Mouse (Mus musculus): ENCODE measurements around the gene Pla2g2f. TPM values are rescaled to one million over a fixed set of nuclear protein-coding genes. Genes with fewer than 3 reads are reported as not detected.

Pla2g2f gene
- 4.4 and 14.5 TPM in 2 replicates for polyA plus RNA-seq (2012; rRNA removed)

- peak within 1 kb of the TSS; percentile 12 for H3K4me3 ChIP-seq (ENCODE audit: low read depth, low read length)
- H3K27ac ChIP-seq (ENCODE audit: insufficient read depth, low read depth, low read length), result no peak within 1 kb of the TSS
- WGBS, result 85% methylated on average over 8 of the region's 8 CpGs
- TF ChIP-seq POLR2A (IDR thresholded peaks at IDR 0.05; ENCODE audit: low read depth, low read length) (no peak), CTCF (IDR thresholded peaks at IDR 0.05; ENCODE audit: extremely low read depth, insufficient read length, insufficient replicate concordance, low read depth, low read length) (no peak)
- no peaks in the 10 kb centered on the region for H3K36me3 ChIP-seq (ENCODE audit: control insufficient read depth, insufficient read depth, low read length)
- no peaks in the 10 kb centered on the region for H3K27me3 ChIP-seq (ENCODE audit: control insufficient read depth, insufficient read depth, low read length)
- H3K4me1 ChIP-seq (ENCODE audit: control insufficient read depth, insufficient read depth, insufficient read length, low read length), result peaks cover 5% of the 10 kb centered on the region; the same call in 1 of the 2 replicates
Observed at GRCm38 (mm10) chr4:138757416-138757815, at the start of gene Pla2g2f. Gene Pla2g2f, minus strand, starts transcription at chr4:138757626.

- 76% methylated on average over 7 of the region's 7 CpGs for WGBS
- no peak for TF ChIP-seq CTCF (IDR thresholded peaks at IDR 0.05; ENCODE audit: extremely low read depth, insufficient read length, insufficient replicate concordance, low read depth, low read length)
- no peak for TF ChIP-seq POLR2A (IDR thresholded peaks at IDR 0.05; ENCODE audit: low read depth, low read length)
- no peaks in the 10 kb centered on the region for H3K27me3 ChIP-seq (ENCODE audit: control insufficient read depth, insufficient read depth, low read length)
Observed at GRCm38 (mm10) chr4:138806920-138807541, 49.6 kb upstream of the Pla2g2f start.

GRCm38 (mm10) chr4:138806160-138806559, 48.7 kb upstream of the Pla2g2f start:
- TF ChIP-seq POLR2A (IDR thresholded peaks at IDR 0.05; ENCODE audit: low read depth, low read length), result no peak
- no peak for TF ChIP-seq CTCF (IDR thresholded peaks at IDR 0.05; ENCODE audit: extremely low read depth, insufficient read length, insufficient replicate concordance, low read depth, low read length)
- Histone ChIP-seq H3K27me3 (ENCODE audit: control insufficient read depth, insufficient read depth, low read length) (no peaks in the 10 kb centered on the region), H3K27ac (ENCODE audit: insufficient read depth, low read depth, low read length) (no peak overlapping the region), H3K36me3 (ENCODE audit: control insufficient read depth, insufficient read depth, low read length) (0 out of 2 replicates have a peak, but pooled peaks cover 1% of the 10 kb centered on the region), H3K4me3 (ENCODE audit: low read depth, low read length) (no peak overlapping the region), H3K4me1 (ENCODE audit: control insufficient read depth, insufficient read depth, insufficient read length, low read length) (no peaks in the 10 kb centered on the region; the same call in 1 of the 2 replicates)
- 80% methylated on average over 8 of the region's 8 CpGs for WGBS

More at GRCm38 (mm10) chr4:138806920-138807541, 49.6 kb upstream of the Pla2g2f start:
- Histone ChIP-seq H3K27ac (ENCODE audit: insufficient read depth, low read depth, low read length) (no peak overlapping the region), H3K36me3 (ENCODE audit: control insufficient read depth, insufficient read depth, low read length) (0 out of 2 replicates have a peak, but pooled peaks cover 1% of the 10 kb centered on the region), H3K4me3 (ENCODE audit: low read depth, low read length) (no peak overlapping the region), H3K4me1 (ENCODE audit: control insufficient read depth, insufficient read depth, insufficient read length, low read length) (peaks cover 2% of the 10 kb centered on the region)

GRCm38 (mm10) chr4:138805248-138805647, 47.8 kb upstream of the Pla2g2f start:
- 0 out of 2 replicates have a peak, but pooled peaks cover 1% of the 10 kb centered on the region for H3K36me3 ChIP-seq (ENCODE audit: control insufficient read depth, insufficient read depth, low read length)
- no peak overlapping the region for H3K4me3 ChIP-seq (ENCODE audit: low read depth, low read length)
- TF ChIP-seq POLR2A (IDR thresholded peaks at IDR 0.05; ENCODE audit: low read depth, low read length) (no peak), CTCF (IDR thresholded peaks at IDR 0.05; ENCODE audit: extremely low read depth, insufficient read length, insufficient replicate concordance, low read depth, low read length) (no peak)
- 75% methylated on average over 8 of the region's 8 CpGs for WGBS
- no peaks in the 10 kb centered on the region for H3K27me3 ChIP-seq (ENCODE audit: control insufficient read depth, insufficient read depth, low read length)
- H3K27ac ChIP-seq (ENCODE audit: insufficient read depth, low read depth, low read length), result no peak overlapping the region
- H3K4me1 ChIP-seq (ENCODE audit: control insufficient read depth, insufficient read depth, insufficient read length, low read length), result peaks cover 6% of the 10 kb centered on the region

GRCm38 (mm10) chr4:138802917-138803316, 45.5 kb upstream of the Pla2g2f start:
- no peak overlapping the region for H3K27ac ChIP-seq (ENCODE audit: insufficient read depth, low read depth, low read length)
- 89% methylated on average over 11 of the region's 11 CpGs for WGBS
- TF ChIP-seq CTCF (IDR thresholded peaks at IDR 0.05; ENCODE audit: extremely low read depth, insufficient read length, insufficient replicate concordance, low read depth, low read length) (no peak), POLR2A (IDR thresholded peaks at IDR 0.05; ENCODE audit: low read depth, low read length) (no peak)

GRCm38 (mm10) chr4:138801631-138802030, 44.2 kb upstream of the Pla2g2f start:
- H3K27me3 ChIP-seq (ENCODE audit: control insufficient read depth, insufficient read depth, low read length), result no peaks in the 10 kb centered on the region
- no peak overlapping the region for H3K4me3 ChIP-seq (ENCODE audit: low read depth, low read length)
- peaks cover 10% of the 10 kb centered on the region; the same call in 1 of the 2 replicates for H3K4me1 ChIP-seq (ENCODE audit: control insufficient read depth, insufficient read depth, insufficient read length, low read length)
- WGBS, result 89% methylated on average over 4 of the region's 4 CpGs
- TF ChIP-seq POLR2A (IDR thresholded peaks at IDR 0.05; ENCODE audit: low read depth, low read length), result no peak
- TF ChIP-seq CTCF (IDR thresholded peaks at IDR 0.05; ENCODE audit: extremely low read depth, insufficient read length, insufficient replicate concordance, low read depth, low read length), result no peak
- no peak overlapping the region for H3K27ac ChIP-seq (ENCODE audit: insufficient read depth, low read depth, low read length)
- H3K36me3 ChIP-seq (ENCODE audit: control insufficient read depth, insufficient read depth, low read length), result no peaks in the 10 kb centered on the region

More at GRCm38 (mm10) chr4:138802917-138803316, 45.5 kb upstream of the Pla2g2f start:
- peaks cover 10% of the 10 kb centered on the region for H3K4me1 ChIP-seq (ENCODE audit: control insufficient read depth, insufficient read depth, insufficient read length, low read length)
- no peaks in the 10 kb centered on the region for H3K27me3 ChIP-seq (ENCODE audit: control insufficient read depth, insufficient read depth, low read length)
- no peak overlapping the region for H3K4me3 ChIP-seq (ENCODE audit: low read depth, low read length)
- H3K36me3 ChIP-seq (ENCODE audit: control insufficient read depth, insufficient read depth, low read length), result no peaks in the 10 kb centered on the region

- H3K36me3 ChIP-seq (ENCODE audit: control insufficient read depth, insufficient read depth, low read length), result no peaks in the 10 kb centered on the region
- WGBS, result 22% methylated on average over 12 of the region's 12 CpGs
- no peak for TF ChIP-seq CTCF (IDR thresholded peaks at IDR 0.05; ENCODE audit: extremely low read depth, insufficient read length, insufficient replicate concordance, low read depth, low read length)
- no peak for TF ChIP-seq POLR2A (IDR thresholded peaks at IDR 0.05; ENCODE audit: low read depth, low read length)
Observed at GRCm38 (mm10) chr4:138800134-138800744, 42.8 kb upstream of the Pla2g2f start.

More at GRCm38 (mm10) chr4:138800134-138800744, 42.8 kb upstream of the Pla2g2f start:
- Histone ChIP-seq H3K27me3 (ENCODE audit: control insufficient read depth, insufficient read depth, low read length) (no peaks in the 10 kb centered on the region), H3K4me1 (ENCODE audit: control insufficient read depth, insufficient read depth, insufficient read length, low read length) (peaks cover 10% of the 10 kb centered on the region; the same call in 1 of the 2 replicates), H3K27ac (ENCODE audit: insufficient read depth, low read depth, low read length) (no peak overlapping the region), H3K4me3 (ENCODE audit: low read depth, low read length) (peak overlapping the region; percentile 34)
